Mouse (Mus musculus) kidney, postnatal 14 days (tissue): Measurements from ENCODE around the gene Tln2.
A peak's percentile ranks its signal among the peaks of the same experiment; 100 is the strongest.

Experiments
- DNase-seq: peaks from one replicate; pipeline ENCODE4 v3.0.0; 2022; ENCODE audit warnings: mixed read lengths

The Tln2 gene

GRCm38 (mm10) chr9:67270061-67270595 is 289.4 kb downstream of the Tln2 start:
- DNase-seq, result no peak

GRCm38 (mm10) chr9:67267276-67267990 is 292.1 kb downstream of the Tln2 start:
- DNase-seq, result no peak

DNA sequence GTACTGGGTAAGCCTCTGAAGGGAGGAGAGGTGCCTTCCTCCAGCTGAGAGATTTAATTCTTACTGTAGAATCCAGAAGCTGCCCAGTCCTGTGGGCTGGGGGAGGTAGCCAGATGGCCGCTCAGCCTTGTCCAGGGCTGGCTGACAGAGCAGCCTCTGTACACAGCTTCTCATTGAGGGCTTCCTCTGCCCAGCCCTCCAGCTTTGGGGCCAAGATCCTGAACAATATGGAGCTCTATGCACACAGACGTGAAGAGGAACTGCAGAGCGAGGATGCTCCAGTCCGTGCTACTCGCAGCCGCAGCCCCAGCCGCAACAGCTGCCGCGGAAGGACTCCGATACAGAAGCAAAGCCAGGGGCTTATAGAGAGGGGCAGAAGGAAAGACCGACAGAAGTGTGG is 294.0 kb downstream of the Tln2 start:
- DNase-seq, result no peak

GRCm38 (mm10) chr9:67264896-67265295 is 294.6 kb downstream of the Tln2 start:
- DNase-seq, result peak; percentile 75

DNA sequence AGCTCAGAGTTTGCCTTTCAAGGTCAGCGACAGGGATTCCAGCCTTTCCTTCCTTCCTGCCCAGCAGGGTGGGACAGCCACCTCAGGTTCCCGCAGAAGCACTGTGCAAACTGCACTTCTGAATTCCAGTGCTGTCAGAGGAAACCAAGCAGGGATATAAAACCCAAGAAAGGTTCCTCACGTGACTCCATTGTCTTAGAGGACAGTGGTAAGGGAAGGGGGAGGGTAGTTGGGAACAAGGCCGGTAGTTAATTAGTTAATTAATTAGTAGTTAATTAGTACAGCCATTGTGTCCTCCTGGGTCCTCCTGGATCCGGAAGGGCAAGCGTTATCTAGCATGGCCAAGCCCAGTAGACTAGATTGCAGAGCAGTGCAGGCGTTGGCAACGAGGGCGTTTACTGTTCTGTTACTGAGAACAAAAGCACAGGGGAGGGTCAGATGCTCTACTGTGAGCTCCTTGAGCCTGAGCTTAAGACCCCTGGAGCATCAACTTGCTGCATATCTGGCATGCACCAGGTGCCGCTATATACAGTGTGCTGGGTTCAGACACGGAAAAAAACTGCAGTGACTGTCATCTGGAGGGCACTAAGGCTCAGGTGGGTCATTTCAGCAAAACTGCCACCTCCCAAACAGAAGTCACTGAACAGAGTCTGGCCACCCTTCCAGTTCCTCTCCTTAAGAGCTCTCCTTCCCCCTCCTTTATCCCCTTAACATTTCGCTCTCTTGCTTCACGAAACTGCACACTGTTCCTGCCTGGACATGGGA is 298.5 kb downstream of the Tln2 start:
- peak; percentile 56 for DNase-seq

GRCm38 (mm10) chr9:67250141-67250540 is 309.4 kb downstream of the Tln2 start:
- DNase-seq, result no peak

DNA sequence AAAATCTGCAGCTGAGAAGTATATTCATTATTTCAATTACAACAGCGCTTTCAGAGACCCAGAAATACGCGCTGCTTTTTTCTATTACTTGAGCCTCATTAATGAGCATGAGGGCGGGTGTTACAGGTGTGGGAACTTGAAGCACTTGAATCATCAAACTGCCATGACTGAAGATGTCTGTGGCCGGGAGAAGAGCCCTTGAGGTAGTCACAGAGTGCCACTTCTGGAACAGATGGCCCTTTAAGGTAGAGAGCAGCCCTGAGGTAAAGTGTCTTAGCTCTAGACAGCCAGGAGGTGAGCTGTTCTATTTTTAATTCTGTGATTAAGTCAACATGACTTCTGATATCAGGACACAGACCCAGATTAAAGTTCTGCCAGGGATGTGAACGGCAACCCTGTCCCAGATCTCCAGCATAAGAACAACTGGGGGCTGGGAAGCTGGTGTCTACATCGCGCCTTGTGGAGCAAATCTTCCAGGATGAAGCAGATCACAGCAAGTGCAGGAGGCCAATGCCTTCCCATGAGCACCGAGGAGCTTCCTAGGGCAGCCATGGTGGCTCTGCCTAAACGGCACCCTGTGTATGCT is 312.0 kb downstream of the Tln2 start:
- DNase-seq, result no peak

DNA sequence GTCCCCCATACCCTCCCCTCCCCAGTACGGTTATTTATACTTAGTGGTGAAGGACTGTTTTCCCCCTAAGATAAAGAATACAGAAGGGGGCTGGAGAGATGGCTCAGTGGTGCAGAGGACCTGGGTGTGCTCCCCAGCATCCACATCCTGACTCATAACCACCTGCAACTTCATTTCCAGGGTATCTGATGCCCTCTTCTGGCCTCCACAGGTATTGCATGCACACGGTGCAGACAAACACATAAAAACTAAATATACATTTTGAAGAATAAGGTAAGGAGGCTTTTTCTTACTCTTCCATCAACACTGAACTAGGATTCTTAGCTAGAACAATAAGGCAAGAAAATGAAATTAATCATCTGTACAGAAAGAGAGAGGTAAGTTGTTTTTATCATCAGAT is 314.2 kb downstream of the Tln2 start:
- DNase-seq, result no peak

DNA sequence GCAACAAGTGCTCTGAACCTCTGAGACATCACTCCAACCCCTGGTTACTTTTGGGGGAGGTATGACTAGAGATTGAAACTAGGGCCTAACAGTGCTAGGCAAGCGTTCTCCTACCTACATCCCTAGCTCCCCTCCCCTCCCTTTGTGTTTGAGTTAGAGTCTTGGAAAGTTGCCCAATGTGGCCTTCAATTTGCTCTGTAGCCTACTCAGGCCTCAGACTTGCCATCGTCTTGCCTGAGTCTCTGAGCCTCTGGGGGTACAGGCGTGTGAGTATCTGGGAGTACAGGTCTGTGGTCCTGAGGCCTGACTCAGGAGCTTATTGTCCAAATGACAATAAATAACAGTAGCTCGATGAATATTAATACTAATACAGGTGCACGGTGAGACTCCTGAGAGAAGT is 317.8 kb downstream of the Tln2 start:
- no peak for DNase-seq

- peak; percentile 87 for DNase-seq
Measured at GRCm38 (mm10) chr9:67240456-67240855, 319.0 kb downstream of the Tln2 start.

DNA sequence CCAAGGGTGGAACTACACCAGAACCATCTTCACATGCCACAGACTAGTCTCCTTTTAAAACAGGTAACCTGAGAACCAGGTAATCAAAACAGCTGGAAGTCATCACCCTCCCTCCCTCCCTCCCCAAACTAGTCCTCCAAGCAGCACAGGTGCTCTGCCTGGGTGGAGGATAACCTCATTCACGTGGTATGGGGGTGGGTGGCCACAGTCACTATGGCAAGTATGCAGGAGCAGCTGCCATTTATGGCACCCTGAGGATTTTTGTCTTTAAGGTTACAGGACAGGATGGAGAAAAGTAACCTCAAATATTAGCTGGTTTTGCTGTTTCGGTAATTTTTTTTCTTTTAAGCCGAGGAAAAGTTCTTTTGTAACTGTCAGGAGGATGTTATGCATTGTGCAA is 322.5 kb downstream of the Tln2 start:
- no peak for DNase-seq

DNA sequence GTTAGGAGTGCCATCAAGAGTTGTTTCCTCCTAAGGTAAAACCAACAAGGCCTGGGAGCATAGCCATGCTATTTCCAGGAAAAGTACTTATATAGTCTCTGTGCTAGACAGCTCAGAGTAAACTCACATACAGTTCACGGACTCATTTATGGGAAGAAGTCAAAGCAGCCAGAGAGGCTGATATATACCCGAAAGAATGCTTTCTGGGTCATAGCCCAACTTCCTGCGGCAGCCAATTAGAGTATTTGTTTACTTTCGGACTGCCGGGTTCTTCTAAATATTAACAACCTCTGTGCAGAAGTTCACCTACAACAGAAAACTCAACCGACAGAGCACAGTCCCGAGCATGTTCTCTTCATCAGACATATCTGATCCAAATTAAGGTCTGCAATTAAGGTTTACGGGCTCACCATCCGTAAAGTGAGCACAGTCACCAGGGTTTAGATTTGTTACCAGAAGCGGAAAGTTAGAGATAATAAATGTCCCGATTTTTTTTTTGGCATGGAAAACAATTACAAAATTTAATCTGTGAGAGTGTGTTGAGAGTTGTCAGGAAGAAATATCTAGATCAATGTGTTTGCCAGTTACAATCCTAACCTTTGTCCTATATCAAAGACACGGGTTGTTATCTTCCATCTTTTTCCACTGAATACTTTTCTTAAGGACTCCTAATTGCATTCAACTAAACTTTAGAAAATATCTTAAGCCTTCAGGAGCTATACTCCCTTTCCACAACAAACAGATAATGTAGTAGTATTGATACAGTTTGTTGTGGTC is 323.9 kb downstream of the Tln2 start:
- DNase-seq, result peak; percentile 55

- DNase-seq, result no peak
Measured at GRCm38 (mm10) chr9:67229033-67229432, 330.5 kb downstream of the Tln2 start.

DNA sequence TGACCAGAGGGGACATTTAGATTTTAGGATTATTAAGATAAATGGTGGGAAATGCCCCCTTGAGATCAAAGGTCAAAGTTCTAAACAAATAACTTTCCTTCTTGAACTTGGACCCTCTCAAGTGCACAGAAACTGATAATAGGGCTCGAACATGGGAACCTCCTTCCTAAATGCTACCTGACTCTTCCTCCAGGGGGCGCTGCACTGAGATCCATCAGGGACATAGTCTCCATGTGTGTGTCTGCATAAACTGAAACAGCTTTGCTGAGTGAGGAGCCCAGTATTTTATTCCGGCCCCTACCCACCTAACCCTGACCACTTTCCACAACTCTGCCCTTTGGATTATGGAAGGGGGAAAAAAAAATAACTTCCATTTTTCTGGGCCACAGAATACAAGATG is 339.1 kb downstream of the Tln2 start:
- no peak for DNase-seq

DNA sequence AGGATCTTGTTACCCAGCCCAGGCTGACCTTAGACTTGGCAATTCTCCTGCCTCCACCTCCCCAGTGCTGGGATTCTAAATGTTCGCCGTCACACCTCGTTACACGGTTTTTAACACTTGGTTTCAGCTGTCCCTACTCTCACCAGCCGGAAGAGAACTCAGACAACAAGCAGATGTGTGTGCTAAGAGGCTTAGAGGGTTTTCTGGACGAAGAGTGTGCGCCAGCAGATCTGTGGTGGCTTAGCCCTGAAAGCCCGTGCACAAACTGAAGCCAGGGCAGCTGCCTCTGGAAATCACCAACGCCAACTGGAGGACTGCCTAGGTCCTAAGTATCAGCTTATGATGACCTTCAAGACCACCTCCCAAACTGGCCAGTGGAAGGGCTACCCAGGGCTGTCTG is 341.5 kb downstream of the Tln2 start:
- DNase-seq, result no peak

DNA sequence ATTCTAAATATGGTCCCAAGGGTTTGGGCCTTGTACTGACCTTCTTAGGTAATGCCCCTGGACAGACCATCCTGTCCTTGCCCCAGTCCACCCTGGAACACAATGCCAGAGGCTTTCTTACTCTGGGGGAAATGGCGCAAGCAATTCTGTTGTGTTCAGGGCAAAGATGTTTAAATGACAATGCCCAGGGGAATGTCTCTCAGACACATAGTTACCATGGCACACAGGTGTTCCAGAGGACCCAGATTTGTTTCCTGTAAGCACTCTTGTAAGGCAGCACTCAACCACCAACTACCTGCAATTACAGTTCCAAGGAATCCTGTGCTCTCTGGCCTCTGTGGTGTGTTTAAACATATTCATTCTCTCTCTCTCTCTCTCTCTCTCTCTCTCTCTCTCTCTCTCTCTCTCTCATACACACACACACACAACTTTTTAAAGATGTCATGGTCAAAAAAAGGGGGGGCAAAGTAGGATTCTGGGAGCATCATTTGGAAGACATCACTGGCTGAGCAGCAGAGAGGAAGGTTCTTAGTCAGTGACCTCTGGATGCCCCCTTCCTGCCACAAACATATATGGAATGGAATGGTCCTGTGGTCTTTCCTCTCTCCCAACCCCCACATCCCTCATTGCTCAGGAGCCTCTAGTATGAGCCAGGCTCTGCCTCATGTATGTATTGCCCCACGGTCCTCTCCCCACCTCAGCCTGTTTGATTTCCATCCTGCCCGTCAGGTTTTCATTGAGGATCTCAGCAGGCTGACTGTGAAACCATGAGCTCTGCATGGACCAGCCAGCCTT is 345.1 kb downstream of the Tln2 start:
- DNase-seq, result no peak

- peak; percentile 89 for DNase-seq
Measured at GRCm38 (mm10) chr9:67213275-67213674, 346.2 kb downstream of the Tln2 start.

DNA sequence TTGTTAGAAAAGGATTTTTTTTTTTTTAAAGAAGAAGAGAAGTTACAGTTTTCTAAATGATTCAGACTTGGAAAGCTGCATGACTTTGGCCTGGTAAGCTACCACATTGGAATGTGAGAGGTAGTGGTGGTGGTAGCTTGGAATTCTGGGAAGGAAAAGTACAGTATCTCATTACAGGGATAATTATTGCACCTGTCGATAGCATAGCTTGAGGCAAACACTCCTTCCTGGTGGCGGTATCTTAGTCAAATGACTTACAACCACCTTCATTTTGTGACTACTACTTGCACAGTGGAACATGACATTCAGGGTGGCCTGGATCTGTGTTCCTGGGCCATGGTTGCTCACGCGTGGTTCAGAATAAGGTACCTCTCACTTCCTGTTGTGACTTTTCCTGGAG is 348.3 kb downstream of the Tln2 start:
- no peak for DNase-seq

GRCm38 (mm10) chr9:67209451-67209850 is 350.1 kb downstream of the Tln2 start:
- DNase-seq, result no peak

GRCm38 (mm10) chr9:67208420-67208819 is 351.1 kb downstream of the Tln2 start:
- DNase-seq, result peak; percentile 48

DNA sequence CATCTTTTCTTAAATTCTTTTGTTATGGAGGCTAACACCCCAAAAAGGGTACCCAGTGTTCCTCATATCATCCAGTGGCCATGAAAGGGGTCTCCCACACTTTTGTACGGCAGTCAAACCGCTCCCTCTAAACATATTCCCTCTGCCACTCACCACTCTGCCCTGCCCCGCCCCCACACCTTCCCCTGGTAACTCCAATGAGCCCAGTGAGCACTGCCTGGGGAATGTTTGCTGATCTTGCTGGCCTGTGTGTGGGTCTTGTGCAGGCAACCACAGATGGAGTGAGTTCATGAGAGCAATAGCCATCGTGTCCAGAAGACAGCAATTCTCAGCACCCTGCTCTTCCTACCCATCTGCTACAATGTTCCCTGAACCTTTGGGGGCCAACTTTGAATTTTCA is 354.3 kb downstream of the Tln2 start:
- no peak for DNase-seq

DNA sequence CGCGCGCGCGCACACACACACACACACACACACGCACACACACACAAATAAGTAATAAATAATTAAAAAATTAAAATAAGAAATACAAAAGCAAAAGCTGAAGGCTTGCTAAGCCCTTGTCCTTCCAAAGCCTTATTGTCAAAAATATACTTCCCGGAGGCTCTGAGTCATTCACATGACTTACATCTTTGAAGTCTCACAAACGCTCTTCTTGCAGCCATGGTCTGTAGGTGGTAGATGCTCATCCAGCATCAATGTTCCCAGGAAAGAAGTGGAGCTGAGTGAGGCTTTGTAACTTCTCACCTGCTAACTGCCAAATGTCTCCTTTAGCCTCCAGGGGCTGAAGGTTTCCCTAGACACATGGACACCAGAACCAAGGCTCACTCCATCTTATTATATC is 362.9 kb downstream of the Tln2 start:
- DNase-seq, result no peak
